Mouse (Mus musculus) regulatory T cell (primary cell): Measurements from ENCODE around the gene Tjp1.

ENCODE experiments used
- in situ Hi-C: fragments of 300-600 bp; cut with MboI, MseI; formaldehyde crosslinking; loops from one replicate; pipeline ENCODE4 v1.15.1; 2025; ENCODE audit warnings: high pct_unique_total_duplicates

Tjp1 gene

DNA sequence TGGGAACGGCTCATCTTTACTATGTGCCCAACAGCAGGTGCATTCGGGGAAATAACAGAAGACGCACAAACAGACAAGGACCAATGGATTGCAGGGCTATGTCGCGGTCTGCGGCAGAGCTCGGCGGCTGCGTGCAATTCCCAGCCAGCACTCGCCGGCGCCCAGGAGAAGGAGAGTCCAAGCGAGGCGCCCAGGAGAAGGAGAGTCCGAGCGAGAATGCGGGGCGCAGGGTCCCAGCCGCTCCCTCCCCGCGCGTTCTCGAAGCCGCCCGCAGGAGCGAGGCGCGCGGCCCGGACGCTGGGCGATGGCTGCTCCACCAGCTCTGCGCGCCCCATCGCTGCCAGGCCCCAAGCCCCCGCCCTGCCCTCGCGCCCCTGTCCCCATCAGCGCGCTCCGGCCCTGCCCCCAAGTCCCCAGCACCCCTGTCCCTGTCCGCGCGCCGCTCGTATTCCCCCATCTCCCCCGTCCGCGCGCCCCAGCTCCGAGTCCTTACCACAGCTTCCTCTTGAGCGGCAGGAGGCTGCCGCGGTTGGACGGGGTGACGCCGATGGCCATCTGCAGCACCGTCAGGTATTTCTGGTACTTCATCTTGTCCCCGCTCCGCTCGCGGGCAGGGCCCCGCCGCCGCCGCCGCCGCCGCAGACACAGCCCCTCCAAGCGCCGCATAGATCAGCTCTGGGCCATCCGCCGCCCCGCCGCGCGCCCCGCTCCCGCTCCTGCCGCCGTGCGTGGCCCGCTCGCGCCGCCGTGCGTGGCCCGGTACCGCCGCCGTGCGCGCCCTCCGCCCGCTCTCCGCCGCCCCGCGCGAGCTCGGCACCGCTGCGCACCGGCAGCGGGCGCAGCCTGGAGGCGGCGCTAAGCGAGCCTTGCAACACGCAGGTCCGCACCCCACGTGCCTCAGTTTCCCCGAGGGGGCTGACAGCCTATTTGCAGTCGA, at the start of gene Tjp1:
Tjp1 (minus strand) TSS at position 711 of the 937 bp plus-strand sequence.
- in situ Hi-C loops = no loop called here

GRCm38 (mm10) chr7:65577118-65577517, 49.5 kb upstream of the Tjp1 start:
- in situ Hi-C loops = loop anchor here (5.0 kb wide), 1 partner anchor 875 kb away; no protein-coding TSS in a partner anchor

GRCm38 (mm10) chr7:65572731-65573130, 45.1 kb upstream of the Tjp1 start:
- in situ Hi-C loops = no loop called here

DNA sequence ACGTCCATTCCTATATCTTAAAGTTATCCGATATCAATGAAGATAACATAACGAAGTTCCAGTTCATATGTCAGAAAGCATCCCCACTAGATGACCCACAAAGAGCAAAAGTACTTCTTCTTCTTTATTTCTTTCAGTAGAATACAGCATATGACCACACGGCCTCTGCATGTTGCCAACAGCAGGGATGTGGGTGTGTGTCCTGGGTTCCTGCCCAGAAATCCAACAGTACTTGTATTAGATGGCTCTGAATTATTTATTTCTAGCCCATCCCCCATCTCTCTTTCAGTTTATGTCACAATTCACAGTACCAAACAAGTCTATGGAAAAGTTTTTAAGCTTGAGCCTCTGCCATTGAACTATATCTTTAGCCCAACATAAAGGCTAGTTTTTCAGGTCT, 43.1 kb upstream of the Tjp1 start:
- in situ Hi-C loops = no loop called here

GRCm38 (mm10) chr7:65555996-65556395, 28.4 kb upstream of the Tjp1 start:
- in situ Hi-C loops = no loop called here

- in situ Hi-C loops = no loop called here
These were observed 18.2 kb upstream of the Tjp1 start for GRCm38 (mm10) chr7:65545741-65546140.

GRCm38 (mm10) chr7:65532689-65533088, 5.1 kb upstream of the Tjp1 start:
- in situ Hi-C loops = no loop called here

DNA sequence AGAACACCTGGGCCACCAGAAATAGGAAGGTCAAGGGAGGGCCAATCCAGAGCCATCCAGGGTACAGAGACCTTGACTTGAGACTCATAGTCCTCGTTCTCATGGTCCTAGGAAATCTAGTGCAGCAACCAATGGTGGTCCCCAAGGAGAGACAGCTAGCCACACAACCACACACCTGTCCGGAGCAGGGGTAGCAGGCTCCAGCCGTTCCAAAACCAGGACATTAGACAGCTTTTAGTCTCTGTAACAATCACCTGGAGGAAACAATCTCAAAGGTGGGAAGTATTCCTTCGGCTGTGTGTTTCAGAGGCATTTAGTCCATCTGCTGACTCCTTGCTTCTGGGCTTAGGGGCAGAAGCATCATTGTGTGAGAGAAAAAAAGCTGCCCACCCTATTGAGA, 4.5 kb downstream of the Tjp1 start:
- in situ Hi-C loops = loop anchor here (5.0 kb wide), 1 partner anchor 206 kb away; no protein-coding TSS in a partner anchor

DNA sequence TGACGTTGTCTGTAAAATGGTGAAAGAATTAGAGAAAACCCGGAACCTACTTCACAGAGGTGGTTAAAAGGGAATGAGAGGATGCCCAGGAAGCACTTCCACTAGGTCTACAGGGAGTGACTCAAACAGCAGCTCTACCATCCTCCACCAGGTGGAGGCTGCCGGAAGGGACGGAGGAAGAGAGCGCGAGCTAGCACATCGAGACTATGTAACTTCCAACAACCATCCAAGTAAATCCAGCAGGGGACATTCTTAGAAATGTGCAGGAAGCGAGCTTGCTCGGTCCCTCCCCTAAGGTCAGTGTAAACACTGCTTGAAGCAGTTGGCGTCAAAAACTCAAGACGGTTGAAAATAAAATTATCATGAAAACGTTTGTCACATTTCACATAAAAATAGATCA, 5.1 kb downstream of the Tjp1 start:
- in situ Hi-C loops = loop anchor here (5.0 kb wide), 1 partner anchor 205 kb away; no protein-coding TSS in a partner anchor

DNA sequence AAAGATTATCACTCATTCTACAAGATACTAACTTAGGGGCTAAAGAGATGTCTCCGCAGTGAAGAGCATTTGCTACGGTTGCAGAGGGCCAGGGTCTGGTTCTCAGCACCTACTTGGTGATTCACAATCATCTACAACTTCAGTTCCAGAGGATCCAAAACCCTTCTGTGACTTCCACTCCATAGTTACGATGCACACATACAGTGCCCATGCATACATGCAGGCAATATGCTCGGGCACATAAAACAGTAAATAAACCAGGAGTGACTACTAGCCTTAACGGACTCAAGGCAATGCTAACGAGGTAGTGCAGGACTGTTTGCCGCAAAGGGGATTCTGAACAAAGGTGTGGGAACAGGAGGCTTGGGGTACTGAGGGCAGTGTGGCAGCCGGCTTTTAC, 7.0 kb downstream of the Tjp1 start:
- in situ Hi-C loops = loop anchor here (5.0 kb wide), 1 partner anchor 203 kb away; no protein-coding TSS in a partner anchor

DNA sequence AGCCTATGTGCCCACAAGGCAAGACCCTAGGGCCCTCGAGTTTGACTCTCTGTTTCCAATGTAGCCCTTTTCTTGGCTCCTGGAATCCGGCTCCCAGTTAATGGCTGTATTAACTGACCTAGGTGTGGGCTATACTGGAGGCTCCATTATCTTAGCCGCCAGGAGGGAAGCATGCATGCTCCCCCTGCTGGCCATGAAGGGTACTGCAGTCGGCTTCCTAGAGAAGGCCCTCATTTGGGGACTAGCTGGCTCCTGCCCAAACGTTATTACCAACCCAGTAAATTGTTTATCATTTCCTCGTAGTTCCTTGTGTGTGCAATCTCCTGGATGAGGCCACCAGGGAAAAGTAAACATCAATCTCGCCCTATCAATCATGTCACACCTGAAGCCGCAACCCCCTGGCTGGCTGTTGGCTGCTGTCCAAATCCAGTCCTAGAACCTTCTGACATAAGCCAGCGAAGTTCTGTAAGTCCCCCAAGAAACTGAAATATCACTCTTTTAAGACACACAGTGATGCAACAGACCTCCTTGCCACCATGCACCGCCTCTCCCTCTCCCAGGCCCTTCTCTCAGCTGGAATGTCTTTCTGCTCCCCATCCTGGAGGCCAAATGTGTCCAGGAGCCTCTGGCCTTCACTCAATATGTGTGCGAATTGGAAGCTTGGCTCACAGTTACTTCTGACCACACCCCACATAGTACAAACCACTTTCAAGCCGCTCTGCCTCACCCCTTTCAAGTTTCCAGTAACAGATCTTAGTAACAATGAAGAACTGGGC, 7.6 kb downstream of the Tjp1 start:
- in situ Hi-C loops = loop anchor here (5.0 kb wide), 1 partner anchor 203 kb away; no protein-coding TSS in a partner anchor

DNA sequence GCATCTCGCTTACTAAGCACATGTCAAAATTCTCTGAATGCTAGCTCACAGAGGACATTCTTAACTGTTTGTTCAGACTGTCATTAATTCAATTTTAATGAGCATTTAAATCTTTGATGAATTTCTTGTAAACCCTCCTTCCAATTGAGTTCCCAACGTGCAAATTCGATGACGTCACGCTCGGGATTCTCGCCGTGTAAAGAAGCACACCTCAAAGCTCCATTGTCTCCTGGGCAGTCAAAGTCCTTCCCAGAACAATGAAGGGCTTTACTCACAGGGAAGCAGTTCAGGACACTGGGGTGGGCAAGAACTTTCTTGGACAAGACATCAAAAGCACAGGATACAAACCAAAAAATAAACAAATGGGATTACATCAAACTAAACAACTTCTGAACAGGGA, 10.7 kb downstream of the Tjp1 start:
- in situ Hi-C loops = no loop called here

- in situ Hi-C loops = no loop called here
These were observed 14.0 kb downstream of the Tjp1 start for GRCm38 (mm10) chr7:65513451-65514179.

GRCm38 (mm10) chr7:65509357-65509756, 18.2 kb downstream of the Tjp1 start:
- in situ Hi-C loops = no loop called here

DNA sequence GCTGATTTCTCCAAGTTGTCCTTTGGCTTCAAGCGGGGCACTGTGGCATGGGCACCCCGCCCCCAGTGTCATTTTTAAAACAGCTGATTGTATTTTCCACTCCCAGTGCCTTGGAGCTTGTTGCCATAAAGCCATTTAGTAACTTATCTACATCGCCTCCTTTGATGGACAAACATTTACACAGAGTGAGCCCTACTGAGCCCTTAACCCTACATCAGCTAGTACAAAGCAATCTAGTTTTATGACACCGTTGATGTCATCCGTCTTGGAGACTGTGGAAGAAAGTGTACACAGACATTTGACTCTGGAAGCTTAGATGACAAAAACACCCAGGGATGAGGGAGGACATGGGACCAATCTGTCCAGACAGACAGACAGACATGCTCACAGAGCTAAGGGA, 20.2 kb downstream of the Tjp1 start:
- in situ Hi-C loops = no loop called here

- in situ Hi-C loops = no loop called here
These were observed 24.9 kb downstream of the Tjp1 start for GRCm38 (mm10) chr7:65502486-65503322.

DNA sequence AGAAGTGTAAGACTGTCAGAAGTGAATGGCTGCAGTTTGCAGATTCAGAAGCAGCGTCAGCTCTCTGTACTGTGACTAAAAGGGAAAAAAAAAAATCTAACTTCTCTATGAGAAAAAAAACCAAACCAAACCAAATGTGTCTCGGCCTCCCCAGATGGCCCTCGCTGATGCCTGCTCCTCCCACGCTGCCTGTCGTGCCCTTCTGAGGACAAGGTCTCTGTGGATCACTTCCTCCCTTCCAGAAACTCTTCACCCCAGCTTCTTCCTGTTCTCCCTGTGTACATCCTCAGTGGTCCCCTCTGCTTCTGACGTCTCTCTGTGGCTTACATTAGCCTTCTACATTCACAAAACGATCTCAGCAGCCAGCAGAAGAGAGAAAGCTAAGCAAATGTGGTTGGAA, 26.8 kb downstream of the Tjp1 start:
- in situ Hi-C loops = no loop called here

DNA sequence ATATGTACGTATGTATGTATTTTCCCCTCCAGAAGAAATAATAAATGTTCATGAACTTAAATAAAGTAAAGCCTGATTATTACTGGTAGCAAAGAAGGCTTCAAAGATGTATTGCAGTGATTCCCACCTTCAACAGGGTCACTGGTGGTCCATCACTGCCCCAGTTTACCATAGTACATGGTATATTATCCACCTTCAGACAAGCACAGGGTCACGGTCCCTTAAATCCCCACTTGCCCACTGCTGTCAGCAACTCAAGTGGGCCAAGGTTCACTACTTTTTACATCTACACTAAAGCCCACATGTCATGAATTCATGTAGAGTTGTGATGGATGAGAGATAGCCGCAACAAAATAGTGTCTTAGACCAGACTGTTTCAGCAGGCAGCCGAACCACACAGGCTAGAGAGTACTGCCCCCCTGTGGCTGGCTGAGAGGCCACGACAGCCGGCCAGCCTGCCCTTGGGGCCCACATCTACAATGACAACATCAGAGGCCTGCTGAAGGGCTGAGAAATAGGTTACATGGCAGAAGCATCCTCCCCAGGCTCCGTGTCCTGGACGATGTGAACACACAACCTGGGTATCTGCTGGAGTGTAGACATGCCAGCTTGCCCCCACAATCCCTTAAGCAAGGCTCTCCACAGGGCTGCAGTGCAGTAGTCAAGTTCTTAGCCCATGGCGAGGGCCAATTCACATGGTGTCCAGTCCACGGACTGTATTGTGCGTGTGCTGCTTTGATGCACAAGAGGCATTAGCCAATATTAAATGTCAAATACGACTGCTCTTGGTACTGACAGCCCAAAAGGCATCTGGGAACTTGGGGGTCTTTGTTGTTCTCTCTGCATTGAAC, 29.6 kb downstream of the Tjp1 start:
- in situ Hi-C loops = no loop called here

DNA sequence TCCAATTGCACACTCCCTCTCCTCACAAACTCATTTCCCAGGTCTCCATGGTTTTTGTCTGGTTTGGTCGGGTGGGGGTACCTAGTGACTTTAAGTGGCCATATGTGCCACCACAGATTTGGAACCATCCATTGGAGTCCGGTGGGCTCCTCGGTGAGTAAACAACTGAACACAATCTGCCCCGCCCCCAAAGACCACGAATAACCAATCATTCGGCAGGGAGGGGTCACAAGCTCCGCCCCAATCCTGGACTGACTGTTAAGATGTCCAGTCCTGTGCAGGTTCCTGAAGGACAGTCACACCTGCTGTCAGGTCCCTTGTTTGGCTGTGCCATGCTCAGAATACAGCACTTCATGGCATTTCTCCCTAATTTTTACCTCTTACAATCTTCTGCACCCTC, 37.1 kb downstream of the Tjp1 start:
- in situ Hi-C loops = no loop called here

- in situ Hi-C loops = no loop called here
These were observed 37.8 kb downstream of the Tjp1 start for GRCm38 (mm10) chr7:65489742-65490141.
